In the genomic region with DNA sequence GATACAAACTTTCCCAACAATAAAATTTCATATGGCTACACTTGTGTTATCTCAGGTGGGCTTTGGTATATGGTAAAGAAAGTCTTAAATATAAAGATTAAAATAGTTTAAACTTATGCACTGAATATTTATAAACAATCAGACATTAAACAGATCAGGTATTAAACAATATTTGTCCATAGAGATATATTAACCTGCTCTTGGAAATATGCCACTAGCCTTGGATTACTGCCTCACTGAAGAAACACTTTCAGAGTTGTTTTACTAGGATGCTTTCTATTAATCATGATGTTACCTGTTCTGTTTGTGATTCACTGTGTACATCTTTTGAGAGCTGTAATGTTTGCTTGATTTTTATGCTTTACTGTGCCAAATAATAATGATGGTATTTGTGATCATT, we compare ENCODE assay signal across 25 mouse cellular contexts. TPM values are rescaled to one million over a fixed set of nuclear protein-coding genes. Genes with fewer than 3 reads are reported as not detected.
"Had no signal": no experiment of that assay in that cellular context is flagged by ENCODE, and none has a peak within 500 bp of the region (broad histone marks: within the 10 kb centered on the region; RNA-seq: fewer than 3 reads in every experiment).

No protein-coding gene starts in this region.

- H3K36me3 ChIP-seq: neural tube, embryonic 13.5 days; neural tube, embryonic 15.5 days; stomach, embryonic 15.5 days had no signal

- H3K4me3 ChIP-seq: neural tube, embryonic 13.5 days; neural tube, embryonic 15.5 days; stomach, embryonic 15.5 days had no signal

- H3K9ac ChIP-seq: neural tube, embryonic 13.5 days; neural tube, embryonic 15.5 days; stomach, embryonic 15.5 days had no signal

- H3K27me3 ChIP-seq: neural tube, embryonic 13.5 days; neural tube, embryonic 15.5 days; stomach, embryonic 15.5 days had no signal

- H3K4me1 ChIP-seq: neural tube, embryonic 13.5 days; neural tube, embryonic 15.5 days; stomach, embryonic 15.5 days had no signal

- H3K27ac ChIP-seq: neural tube, embryonic 13.5 days; neural tube, embryonic 15.5 days; stomach, embryonic 15.5 days; stomach, postnatal 0 days had no signal

- H3K4me2 ChIP-seq: neural tube, embryonic 13.5 days; neural tube, embryonic 15.5 days; stomach, embryonic 15.5 days had no signal

- DNase-seq: retina, postnatal 1 day; right cerebral cortex, adult 18-20 months; right cerebral cortex, postnatal 14 days; right cerebral cortex, postnatal 25 days; right cerebral cortex, postnatal 4 days; spleen, adult 18-20 months; thymus, adult 18-20 months; thymus, adult 2 months; thymus, postnatal 14 days; thymus, postnatal 25 days; thymus, postnatal 36 days; thymus, postnatal 4 days had no signal

- H3K9me3 ChIP-seq: stomach, embryonic 15.5 days had no signal

RNA-seq across cellular contexts. Expression of gene Sult2a6, which starts 39.4 kb away (rescaled TPM):
- total RNA-seq: neutrophil, adult 5-6 weeks had no signal
- polyA plus RNA-seq: neural tube, embryonic 13.5 days; neural tube, embryonic 14.5 days; neural tube, embryonic 15.5 days; small intestine, adult 2 months; spleen, adult 2 months; stomach, embryonic 14.5 days; stomach, embryonic 15.5 days; stomach, embryonic 16.5 days; stomach, postnatal 0 days; testis, adult 2 months; thymus, adult 2 months; thymus, postnatal 0 days; urinary bladder, adult 2 months had no signal
